Mouse (Mus musculus) liver, adult 2 months (tissue): Measurements from ENCODE around the gene Prima1.

Experiments used
- CTCF ChIP-seq: fragments of 200-500 bp; IDR thresholded peaks from 2 replicates; pipeline ENCODE4 v1.5.1; 2011; ENCODE audit warnings: low read depth, low read length, control low read depth
- POLR2A ChIP-seq: fragments of 200-500 bp; IDR thresholded peaks from 2 replicates; pipeline ENCODE4 v1.6.1; 2011; ENCODE audit warnings: low read length, control low read depth; ENCODE audit not compliant: insufficient read depth; ENCODE audit errors: extremely low read depth

DNA sequence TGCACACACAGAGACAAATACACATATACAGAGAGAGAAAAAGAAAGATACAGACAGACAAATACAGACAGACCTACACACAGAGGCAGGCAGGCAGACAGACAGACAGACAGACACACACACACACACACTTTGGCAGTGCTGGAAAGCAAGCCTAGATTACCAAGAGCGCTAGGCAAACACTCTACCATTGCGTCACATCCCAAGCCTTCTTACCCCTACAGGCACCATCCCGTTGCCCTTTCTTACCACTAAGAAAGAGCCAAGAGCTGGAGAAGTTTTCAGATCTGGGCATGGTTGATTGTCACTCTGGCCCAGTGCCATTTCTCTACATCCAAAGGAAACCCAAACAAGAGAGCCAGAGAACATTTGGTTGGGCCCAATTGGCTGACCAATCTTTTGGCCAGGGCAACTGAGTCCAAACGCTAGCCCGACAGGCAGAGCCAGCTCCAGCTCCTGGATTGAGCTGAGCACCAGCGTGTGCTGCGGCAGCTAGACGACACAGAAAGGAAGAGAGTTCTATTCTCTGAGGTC, 11.0 kb upstream of the Prima1 start:
- no peak for TF ChIP-seq CTCF
- TF ChIP-seq POLR2A: no peak
